Mouse (Mus musculus): ENCODE data around the gene Trpc7.

The Trpc7 gene

DNA sequence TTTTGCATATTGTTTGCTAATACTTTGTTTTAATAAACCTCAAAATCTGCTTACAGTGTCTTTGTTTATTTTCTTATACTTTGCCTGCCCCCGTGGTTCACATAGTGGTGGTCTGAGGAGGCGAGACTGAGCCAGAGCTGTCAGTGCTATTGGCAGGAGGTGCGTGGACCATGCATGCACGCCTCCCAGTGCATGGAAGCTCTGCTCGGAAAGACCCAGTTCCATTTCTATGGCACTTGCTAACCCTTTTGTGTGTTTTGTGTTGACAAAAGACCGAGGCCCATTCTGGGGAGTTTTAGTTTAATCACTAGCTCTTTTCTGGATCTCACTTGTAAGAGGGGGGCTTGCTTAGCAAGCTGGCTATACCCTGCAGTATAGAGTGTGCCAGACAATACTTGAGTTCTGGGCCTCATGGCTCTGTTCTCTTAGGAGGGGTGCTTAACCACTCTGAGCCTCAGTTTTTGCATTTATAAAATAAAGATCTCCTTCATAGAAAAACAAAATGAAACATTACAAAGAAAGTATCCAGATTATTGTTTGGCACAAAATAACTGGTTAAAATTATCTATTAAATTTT is 153.4 kb downstream of the Trpc7 start:
- DNase-seq, result no peak

DNA sequence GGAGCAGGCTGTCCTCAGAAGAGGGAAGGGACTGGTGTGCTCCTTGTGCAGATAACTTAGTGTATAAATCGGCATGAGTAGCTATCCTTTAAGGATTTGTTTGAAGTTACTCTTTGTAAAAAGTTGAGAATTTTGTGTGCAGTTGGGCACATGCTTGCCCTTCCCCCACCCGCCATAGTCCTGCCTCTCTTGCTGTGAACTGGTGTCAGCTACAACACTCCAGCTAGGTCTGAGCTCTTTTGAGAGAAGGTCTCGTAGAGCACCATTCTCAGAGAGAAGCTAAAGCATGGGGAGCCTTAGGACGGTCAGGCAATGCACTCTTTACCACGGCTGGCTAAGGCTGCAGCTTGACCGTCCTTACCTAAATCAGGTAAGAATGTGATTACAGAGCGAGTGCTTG is 154.1 kb downstream of the Trpc7 start:
- no peak for DNase-seq

DNA sequence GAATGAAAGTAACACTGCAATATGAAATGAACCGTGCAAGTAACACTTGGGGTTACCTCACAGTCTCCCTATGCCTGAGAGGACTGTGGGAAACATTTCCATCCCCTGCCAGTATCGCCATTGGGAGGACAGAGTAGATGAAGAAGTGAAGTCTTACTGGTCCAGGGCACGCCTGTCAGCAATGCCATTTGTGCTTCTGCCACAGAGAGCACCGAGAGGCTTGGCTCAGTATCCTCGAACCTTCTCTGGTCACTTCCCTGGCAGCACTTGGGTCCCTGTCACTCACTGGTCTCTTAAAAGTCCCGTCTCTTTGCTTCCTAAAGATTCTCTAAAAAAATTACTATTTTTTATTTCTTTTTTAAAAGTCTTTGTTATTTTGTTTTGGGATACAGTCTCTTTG is 155.3 kb downstream of the Trpc7 start:
- no peak for DNase-seq

DNA sequence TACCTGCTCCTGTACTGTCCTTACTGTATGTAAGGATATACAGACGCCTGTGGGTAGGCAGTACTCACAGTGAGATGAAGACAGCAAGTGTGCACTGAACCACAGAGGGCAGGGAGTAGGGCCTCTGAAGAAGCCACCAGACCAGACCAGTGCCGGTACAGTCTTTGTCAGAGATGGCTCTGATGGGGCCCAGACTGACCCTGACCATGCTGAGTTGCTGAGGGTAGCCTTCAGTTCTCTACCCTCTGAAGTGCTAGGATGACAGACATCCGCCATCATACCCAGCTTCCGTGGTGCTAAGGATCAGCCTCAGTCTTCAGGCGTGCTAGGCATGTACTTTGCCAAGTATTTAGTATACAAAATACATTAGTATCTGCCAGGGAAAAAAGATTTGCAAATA is 156.2 kb downstream of the Trpc7 start:
- DNase-seq, result no peak

DNA sequence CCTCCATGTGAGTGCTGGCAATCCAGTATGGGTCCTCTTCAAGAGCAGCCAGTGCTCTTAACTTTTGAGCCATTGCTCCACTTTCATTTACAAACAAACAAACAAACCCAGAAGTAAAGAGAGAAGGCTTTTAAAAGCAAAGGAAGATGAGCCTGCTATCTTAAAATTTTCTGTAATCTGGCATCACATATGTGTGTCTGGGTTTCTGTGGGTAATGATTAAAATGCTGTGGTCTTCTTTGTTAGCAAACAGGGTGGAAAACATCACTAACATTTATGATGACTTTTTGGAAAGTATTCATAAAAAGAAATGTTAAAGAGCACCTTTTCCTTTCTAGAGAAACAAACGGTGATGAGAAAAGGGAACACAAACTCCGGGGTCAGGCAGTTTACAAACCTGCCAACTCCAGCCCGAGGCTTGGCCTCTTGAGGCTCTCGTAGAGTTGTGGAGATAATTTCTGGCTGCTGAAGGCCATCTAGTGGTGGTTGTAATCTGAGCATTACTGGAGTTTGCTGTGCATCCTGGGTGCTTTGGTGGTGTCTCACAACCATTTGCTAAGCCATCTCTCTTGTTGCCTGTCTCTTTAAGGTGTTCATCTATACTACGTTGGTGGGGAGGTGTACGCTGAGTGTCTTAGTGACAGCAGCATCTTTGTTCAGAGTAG is 160.4 kb downstream of the Trpc7 start:
- no peak for DNase-seq

DNA sequence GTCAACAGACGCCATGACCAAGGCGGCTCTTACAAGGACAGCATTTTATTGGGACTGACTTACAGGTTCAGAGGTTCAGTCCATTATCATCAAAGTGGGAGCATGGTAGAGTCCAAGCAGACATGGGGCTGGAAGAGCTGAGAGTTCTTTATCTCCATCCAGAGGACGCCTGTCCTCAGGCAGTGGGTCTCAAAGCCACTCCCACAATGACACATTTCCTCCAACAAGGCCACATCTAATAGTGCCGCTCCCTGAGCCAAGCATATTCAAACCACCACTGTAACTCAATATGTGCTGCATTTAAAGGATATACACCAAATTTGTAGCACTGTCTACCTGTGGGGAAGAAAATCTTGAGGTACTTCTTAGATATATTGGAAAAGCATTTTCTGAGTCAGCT is 161.2 kb downstream of the Trpc7 start:
- no peak for DNase-seq

DNA sequence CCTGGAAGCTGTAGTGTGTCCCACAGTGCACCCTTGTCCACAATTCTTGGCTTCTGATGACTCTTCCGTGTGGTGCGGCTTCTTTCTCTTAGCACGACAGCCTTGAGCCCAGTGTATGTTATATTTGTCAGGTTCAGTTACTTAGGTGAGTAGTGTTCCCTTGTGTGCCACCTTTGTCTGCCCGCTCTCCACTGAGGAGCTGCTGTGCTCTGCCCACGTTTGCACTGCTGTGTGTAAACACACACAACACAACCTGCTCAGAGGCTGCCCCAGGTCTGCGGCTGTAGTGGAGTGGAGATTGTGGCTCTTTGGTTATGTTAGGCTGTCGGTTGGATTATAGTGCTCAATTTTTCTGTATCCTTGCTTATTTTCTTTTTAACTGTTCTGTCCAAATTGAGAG is 166.7 kb downstream of the Trpc7 start:
- DNase-seq, result no peak

DNA sequence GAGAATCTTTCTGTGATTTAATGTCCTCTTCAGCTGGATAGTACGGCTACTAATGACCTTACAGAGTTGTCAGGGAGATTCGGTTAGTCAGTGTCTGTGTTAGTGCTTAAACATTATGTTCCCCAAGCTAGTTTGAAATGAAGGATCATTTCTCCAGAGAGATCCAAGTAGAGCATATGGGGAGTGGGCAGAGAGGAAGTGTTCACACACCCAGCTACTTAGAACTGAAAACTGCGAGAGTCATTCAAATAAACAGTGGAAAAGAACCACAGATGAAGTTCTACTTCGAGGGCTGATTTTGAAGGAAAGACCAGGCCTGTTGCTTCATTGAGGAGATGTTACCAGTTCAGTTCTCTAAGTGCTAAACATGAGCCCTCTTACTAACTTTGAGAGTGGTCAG is 169.2 kb downstream of the Trpc7 start:
- DNase-seq, result no peak

All from cerebellum, adult 11 months (tissue).